Mouse (Mus musculus): ENCODE measurements at regions not wholly inside any gene's neighbourhood (a gene's known extent, or its start where the extent isn't known, plus 50 kb on each side); places are given as distances from the start of the nearest gene placed in this dataset.

DNA sequence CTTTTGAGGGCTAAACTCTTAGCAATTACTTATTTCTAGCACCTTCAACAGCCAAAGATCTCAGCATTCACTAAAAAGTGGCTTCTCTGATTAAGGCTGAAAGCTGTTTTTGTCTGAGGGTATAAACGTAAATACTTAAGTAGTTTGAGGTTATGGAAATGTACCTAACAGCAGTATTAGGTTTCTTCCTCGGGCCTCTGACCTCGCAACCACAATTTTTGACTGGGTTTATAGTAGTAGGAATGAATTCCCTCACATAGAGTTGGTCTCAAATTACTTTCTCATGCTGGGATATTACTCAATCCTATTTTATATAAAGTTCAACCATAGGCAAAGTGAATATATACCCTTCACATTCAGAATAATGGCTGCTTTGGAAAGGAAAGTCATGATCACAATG is 310.5 kb upstream of the Paip1 start:
- no peak for DNase-seq (ENCODE audit: extremely low spot score in 1 of 2, low spot score in 1 of 2)

DNA sequence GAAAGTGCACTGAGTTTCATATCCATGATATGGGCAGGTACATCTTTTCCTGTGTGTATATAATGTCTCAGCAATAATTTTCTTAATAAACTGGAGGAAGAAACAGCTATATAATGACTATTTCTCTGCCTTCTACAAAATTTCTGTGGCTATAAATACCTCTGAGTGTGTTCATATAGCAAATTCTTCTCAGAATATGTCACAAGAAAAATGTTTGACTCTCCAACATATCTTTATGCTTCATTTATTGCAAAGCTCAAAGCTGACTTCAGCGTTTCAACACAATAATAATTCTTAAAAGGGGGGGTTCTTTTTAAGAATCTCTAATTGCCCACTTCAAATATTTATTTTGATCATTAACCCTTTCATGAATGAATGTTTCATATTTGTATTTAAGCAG is 310.0 kb upstream of the Paip1 start:
- DNase-seq (ENCODE audit: extremely low spot score in 1 of 2, low spot score in 1 of 2): no peak

DNA sequence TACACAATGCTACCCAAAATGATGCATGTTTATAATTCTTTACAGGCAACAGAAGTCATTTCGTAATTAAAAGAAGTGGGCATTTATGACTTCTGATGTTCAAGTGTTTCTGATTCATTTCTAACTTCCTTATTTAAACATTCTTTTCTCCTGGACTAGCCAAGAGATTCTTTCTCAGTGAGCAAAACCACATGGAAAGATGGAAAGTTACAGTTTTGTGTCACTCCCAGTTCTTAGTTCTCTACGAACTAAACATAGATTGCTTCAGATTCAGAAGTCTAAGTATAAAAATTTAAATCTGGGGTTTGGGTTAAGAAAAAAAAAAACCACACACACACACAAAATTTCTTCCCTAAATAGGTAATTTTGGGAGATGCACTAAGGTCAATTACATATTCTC is 288.0 kb upstream of the Paip1 start:
- no peak for DNase-seq (ENCODE audit: extremely low spot score in 1 of 2, low spot score in 1 of 2)

DNA sequence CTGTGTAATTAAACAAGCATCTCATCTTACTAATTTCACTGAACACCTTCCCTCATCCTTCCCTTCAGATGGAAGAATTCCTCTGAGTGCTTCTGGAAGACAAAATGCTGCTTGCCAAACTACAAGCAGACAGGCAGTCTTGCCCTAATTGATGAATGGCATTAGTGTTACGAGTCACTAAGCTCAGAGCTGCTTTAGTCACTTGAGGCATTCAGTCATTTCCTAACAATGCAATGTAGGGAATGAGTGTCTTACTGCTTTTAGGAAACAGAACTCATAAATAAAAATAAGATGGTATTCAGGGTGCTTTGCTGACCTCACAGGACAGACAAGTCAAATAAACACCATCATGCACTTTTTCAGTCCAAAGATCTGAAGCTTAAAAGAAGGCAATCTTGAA is 285.1 kb upstream of the Paip1 start:
- no peak for DNase-seq (ENCODE audit: extremely low spot score in 1 of 2, low spot score in 1 of 2)

DNA sequence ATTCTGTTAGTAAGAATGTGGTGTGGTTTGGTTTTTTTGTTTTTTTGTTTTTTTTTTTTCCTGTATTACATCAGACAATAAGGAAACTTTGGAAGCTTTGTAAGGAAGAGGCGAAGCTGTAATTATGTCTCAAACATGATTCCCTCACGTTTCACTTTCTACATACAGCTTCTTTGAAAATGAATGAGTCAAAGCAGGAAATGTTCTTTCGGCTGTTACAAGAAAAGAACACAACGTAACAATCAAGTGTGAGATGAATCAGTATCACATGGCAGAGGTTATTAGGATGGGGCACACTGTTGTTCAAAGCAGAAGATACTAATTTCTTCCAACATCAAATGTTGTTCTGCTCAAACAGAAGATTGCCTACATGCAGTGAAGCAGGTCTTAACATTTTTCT is 282.7 kb upstream of the Paip1 start:
- DNase-seq (ENCODE audit: extremely low spot score in 1 of 2, low spot score in 1 of 2): no peak

DNA sequence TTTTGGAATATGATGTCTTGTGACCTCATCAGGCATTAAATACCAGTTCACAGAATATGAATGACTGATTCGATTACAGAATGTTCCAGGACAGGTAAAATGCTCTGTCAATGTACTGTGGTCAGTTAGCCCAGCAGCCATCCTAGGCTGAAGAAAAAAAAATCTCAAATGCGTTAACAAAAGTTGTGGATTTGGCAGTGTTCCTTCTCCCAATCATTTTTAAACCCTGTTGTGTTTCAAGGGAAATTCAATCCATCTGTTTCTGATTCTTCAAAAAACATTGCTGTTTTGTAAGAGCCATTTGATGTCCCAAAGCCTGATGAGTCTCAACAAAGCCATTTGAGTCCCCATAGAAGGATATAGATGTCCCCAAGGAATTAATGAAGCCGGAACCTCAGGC is 280.7 kb upstream of the Paip1 start:
- no peak for DNase-seq (ENCODE audit: extremely low spot score in 1 of 2, low spot score in 1 of 2)

DNA sequence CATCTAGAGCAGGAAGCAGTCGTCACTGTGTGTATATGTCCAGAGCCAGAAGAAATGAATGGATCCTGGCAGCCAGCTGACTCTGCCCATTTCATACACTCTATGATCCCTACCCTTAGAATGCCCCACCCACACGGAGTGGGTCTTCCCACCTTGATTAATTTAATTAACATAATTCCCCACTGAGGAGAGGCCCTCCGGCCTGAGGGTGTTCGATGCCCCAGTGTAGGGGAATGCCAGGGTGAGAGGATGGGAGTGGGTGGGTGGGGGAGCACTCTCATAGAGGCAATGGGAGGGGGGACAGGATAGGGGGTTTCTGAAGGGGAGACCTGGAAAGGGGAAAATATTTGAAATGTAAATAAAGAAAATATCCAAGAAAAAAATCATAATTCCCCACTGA is 279.3 kb upstream of the Paip1 start:
- DNase-seq (ENCODE audit: extremely low spot score in 1 of 2, low spot score in 1 of 2): no peak

DNA sequence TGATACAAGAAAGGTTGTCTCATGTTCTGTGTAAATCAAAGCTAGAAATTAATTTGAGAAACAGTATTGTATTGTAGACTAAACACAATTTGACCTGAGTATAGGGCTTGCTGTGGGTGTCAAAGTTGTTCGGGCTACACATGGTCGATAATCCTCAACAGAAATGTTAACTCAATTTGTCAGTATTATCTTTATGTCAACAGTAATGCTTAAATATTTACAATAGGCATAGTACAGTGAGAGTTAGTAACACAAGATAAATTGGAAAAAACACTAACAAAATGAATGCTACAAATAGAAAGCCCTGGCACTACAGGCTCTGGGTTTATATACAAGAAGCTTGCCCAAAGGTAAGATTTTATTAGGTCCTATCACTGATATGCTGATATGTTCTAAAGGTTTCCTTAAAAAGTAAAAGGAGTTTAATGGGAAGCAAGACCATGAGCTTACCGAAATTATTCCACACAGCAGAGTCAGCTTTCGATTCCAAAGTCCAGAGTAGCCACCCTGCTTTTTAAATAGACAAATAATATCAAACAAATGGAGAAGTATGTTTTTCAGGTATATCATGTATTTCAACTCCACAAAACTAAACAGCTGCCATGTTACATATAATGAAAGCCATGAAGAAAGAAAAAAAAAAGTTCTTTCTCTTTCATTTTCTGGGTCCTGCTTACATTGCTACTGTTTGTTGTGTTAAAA is 277.4 kb upstream of the Paip1 start:
- no peak for DNase-seq (ENCODE audit: extremely low spot score in 1 of 2, low spot score in 1 of 2)

DNA sequence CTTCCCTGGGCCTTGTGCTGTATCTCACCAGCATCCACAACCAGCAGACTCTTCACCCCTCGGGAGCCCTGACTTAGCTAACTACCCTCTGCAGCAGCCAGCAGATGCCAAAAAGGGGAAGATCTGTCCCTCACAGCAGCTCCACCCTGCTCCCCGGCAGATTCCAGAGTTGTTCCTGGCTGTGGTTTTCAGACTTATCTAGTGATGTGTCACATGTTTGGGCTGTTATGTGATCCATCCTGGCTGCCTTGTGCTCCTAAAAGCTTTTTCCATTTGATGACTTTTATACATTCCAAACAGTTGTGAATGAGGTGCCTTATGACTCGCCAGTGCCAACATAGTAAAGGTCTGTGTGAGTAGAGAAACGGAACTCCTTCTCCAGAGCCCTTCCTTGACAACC is 250.6 kb upstream of the Paip1 start:
- DNase-seq (ENCODE audit: extremely low spot score in 1 of 2, low spot score in 1 of 2): no peak

DNA sequence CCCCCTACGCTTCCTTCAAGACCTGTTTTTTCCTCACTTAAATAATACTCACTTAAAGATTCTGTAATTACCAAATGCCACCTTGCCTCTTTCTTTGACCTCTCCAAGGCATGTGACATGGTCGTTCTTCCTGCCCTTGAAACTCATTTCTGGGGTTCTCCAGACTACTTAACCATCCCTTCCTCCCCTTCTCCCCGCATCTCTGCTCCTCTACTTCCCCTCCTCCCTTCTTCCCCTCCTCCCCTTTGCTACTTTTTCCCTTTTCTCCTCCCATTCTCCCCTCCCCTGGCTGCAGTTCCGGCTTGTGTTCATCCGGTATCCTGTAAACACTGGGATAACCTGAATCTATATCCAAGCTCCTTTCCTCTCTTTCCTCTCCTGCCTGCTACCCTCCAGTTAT is 250.2 kb upstream of the Paip1 start:
- no peak for DNase-seq (ENCODE audit: extremely low spot score in 1 of 2, low spot score in 1 of 2)

DNA sequence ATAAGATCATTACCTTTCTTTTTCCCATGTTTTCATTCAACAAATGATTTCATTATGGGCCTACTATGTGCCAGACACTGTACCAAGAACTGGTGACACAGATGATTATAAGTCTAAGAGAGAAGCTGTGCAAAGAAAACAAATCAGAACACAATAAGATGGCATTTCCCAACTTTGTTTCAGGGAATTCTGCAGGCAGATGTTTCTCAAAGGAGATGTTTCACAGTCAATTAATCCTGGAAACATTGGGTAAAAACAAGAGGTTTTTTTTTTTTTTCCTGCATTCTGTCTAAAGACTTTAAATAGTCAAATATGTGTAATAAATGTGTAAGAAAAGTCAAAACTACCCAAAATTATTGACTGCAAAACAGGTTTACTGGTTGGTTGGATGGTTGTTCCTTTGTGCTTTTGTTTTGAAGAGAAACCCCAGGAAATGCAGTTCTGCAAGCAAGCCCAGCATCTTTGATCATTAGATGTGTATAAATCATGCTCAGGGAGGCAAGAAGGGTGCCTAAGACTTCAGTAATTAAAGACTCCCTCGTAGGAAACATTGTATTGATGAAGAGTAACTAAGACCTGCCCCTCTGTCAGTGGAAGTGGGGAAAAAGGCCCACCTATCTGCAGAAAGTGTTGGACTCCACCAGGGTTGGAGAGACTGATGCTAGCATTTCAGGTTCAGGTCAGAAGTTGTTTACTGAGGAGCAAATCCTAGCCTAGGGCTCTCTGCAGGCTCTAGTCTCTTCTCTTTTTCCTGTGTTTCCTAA is 249.1 kb upstream of the Paip1 start:
- no peak for DNase-seq (ENCODE audit: extremely low spot score in 1 of 2, low spot score in 1 of 2)

DNA sequence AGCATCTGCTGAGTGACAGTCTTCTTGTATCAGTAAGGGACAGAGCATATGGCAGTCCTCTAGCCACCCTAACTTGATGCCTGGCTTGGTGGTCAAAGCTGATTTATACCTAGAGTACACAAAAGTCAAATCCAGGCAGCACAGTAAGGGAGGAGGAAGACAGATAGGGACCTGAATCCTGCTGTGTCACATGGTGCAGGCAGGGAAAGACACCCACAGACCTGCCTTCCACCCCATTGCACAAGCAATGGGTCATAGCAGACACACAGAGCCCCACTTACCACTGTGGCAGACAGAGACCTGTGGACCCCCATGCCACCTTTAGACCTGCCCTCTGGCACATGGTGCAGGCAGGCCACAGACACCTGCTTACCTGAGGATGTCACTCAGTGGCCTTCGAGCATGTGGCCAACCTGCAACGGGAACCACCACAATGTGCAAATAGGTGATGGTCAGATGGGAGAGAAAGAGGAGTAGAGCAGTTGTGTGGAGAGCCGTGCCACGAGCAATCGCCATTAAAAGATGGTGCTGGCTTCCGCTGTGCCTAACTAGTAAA is 244.0 kb upstream of the Paip1 start:
- DNase-seq (ENCODE audit: extremely low spot score in 1 of 2, low spot score in 1 of 2): no peak

DNA sequence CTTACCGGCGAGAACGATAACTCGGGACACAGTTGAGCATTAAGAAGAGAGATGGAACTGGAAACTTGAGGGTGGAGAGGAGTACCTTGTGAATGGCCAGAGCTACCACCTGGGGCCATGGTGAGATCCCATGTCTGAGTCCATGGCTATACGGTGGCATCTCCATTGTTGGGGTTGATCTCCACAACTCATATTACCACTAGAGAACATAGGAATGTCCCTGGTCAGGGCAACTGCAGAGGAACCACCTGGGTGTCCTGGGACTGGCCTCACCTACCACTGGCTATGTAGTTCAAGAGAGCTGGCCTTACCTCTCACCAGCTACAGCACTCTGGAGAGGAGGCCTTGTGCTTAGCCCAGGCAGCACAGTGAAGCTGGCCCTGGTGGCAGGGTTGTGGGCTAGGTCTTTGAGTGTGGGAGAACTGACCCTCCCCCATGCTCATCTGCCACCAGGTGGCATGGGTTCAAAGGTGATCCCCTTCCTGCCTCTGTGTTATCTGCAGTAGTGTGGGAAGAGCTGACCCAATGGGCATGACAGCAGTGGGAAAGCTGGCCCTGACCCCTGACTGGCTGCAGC is 242.7 kb upstream of the Paip1 start:
- no peak for DNase-seq (ENCODE audit: extremely low spot score in 1 of 2, low spot score in 1 of 2)

DNA sequence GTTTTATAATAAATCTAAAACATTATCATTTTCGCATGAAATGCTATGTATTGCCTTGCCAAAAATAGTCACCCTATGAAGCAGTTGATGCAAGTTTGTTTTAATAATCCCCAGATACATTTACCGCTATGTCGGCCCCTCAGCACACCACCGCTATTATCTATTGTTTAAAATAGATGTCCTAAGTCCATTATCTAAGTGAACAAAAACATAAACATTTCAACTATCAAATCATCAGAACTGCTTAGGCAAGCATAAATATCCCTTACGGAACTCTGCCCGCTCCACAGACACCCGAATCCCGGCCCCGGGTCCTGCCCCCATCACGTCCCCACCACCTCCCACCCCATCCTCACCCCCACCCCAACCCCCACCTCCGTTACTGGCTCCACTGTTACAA is 196.8 kb upstream of the Paip1 start:
- no peak for DNase-seq (ENCODE audit: extremely low spot score in 1 of 2, low spot score in 1 of 2)

DNA sequence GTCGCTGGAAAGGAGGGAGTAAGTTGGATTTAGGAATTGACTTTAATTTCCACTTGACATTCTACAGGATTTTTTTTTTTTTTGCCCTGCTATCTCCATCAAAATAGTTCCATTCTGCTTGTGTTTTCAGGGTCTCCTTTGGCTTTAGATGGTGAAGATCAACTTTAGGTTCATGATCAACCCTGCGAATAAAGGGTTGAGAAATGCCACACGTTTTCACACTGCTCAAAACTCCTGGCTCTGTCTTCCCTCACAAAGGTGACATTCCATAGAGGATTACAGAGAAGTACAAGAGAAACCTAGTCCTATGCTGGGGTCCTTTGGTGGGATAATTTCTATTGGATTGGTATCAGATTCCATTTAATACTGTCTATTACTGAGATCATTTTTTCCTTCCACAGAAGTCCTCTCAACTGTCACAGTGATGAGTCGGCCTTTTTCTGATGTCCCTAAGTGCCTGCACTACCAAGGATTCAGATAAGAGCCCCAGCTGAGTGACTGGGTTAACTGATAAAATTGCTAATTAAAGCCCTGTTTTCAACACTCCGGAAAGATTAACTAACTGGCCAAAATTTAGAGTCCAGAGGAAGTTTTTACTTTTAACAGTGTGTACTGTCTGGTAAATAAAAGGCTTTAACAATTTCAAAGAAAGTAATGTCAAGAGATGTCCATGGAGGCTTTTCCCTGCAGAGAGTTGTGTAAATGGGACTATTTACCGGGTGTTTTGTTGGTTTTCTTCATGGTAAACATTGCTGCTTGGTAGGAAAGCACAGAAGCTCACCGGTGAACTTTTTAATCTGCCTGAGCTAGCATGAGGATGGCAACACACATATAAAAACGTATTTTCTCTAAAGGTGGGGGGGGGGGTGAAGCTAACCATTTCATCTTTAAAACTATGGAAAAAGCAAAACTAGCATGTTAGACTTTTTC is 196.0 kb upstream of the Paip1 start:
- DNase-seq (ENCODE audit: extremely low spot score in 1 of 2, low spot score in 1 of 2): no peak

DNA sequence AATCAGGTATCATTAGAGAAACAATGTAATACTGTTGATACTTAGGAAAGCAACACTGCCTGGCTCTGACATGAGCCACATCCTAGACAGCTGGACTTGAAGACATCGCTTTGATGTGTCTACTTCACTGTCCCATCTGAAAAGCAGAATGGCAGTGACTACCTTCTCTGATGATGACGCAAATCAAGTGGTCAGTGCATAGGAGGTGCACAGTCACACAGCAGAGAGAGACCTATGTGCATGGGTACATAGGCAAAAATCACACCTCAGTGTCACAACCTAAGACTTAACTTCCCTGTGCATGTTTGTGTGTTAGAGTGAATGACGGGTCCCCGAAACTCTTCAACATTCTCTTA is 195.4 kb upstream of the Paip1 start:
- no peak for DNase-seq (ENCODE audit: extremely low spot score in 1 of 2, low spot score in 1 of 2)

DNA sequence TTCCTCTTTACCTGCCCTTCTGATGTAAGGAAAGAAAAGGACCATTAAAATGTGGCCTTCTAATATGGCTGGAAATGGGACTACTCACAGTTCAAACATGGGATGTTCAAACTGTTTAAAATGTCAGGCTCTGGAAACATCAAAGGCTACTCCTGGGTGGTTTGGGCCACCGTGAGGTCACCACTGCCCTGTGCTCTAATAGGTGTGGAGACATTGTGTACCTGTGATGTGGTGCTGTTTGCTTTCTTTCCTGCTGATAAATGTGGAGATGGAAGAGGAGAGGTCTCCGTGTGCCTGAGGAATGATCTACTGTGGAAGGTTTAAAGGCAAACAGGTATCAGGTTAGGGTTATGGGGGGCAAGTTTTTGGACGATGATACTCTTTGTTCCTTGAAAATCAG is 194.5 kb upstream of the Paip1 start:
- DNase-seq (ENCODE audit: extremely low spot score in 1 of 2, low spot score in 1 of 2): no peak

DNA sequence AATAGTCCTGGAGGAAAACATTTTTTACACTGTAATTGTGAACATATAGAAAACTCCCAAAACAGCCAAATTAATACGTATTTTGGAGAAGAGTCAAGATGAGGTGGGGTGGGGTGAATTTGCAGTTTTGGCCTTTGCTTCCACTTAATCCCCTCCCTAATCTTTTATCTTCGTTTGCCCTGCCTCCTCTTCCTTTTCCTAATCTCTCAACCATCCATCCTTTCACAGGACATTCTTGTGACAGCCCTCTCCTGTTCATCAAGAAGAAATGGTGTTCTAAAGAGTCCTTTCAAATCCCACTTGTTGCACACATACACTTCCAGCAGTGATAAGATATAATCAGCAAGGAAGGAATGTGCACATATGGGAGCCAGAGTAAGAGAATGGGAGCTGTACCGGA is 186.0 kb upstream of the Paip1 start:
- no peak for DNase-seq (ENCODE audit: extremely low spot score in 1 of 2, low spot score in 1 of 2)

DNA sequence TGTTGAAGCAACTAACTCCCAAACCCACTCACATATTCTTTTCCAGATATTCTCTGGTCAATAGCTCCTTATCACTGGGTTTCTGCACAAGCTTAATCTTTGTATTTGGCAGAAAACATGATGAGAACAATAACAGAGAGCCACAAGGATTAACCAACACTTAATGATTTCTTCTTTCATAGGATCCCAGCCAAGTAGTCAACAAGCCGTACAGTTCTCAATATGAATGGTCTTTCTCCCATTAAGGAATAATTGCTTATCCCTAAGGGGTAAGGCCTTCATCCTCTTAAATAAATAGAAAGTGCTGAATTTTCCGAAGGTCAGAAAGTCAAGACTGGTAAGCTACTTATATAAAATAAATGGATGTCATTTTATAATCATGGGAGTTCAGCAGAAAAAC is 181.3 kb upstream of the Paip1 start:
- DNase-seq (ENCODE audit: extremely low spot score in 1 of 2, low spot score in 1 of 2): no peak

DNA sequence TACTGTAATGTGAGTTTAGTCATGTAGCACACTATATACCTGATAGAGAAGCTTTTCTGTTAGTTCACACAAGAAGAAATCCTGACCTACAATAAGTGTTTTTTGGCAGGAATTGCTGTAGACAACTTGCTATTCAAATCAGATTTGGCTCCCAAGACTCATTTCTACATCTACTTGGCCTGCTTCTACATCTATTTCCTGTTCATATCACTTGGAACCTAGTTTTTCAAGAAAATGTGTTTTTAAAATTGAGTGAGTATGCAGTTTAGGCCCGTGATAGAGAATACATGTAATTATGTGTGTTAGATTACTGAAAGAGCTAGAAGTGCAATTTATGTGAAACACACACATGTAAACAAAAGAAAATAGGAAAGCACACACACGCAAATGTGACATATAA is 176.4 kb upstream of the Paip1 start:
- DNase-seq (ENCODE audit: extremely low spot score in 1 of 2, low spot score in 1 of 2): peak in 1 of 2 experiments; percentile 1

DNA sequence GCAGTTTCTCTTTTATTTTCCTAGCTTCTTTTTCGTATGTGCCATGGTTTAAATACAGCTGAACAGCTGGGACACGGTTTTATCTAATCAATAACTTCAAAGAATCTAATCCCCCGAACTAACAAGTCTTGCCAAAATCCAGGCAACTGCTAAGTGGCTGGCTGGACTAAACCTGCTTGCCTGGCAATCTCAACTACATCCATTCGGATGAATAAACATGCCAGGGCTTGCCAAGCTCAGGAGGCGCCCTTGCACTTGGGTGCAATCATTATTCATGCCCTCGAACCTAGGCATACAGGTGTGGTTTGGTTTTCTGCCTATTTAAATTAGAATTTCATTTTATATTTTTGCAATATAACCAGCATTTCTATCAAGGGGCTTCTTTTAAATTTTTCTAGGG is 172.1 kb upstream of the Paip1 start:
- no peak for DNase-seq (ENCODE audit: extremely low spot score in 1 of 2, low spot score in 1 of 2)
